Mouse (Mus musculus) kidney, postnatal 4 days (tissue): Measurements from ENCODE around the gene Tmco1.

Source experiments
- DNase-seq, 2 experiments: peaks; one replicate each; pipeline ENCODE4 v3.0.0; 2021; ENCODE audit warnings: mixed read lengths in 2 of 2

Gene Tmco1

GRCm38 (mm10) chr1:167308261-167309054 is at the start of gene Tmco1:
TSS of gene Tmco1 (plus strand) at chr1:167308378.
- peak; percentile 99 for DNase-seq

- peak in 1 of 2 experiments; percentile 24 for DNase-seq
Observed at GRCm38 (mm10) chr1:167259702-167260101, 48.5 kb upstream of the Tmco1 start.

GRCm38 (mm10) chr1:167261750-167262149 is 46.4 kb upstream of the Tmco1 start:
- no peak for DNase-seq

- no peak for DNase-seq
Observed at GRCm38 (mm10) chr1:167262489-167263041, 45.6 kb upstream of the Tmco1 start.

GRCm38 (mm10) chr1:167265366-167265765 is 42.8 kb upstream of the Tmco1 start:
- DNase-seq: no peak

- no peak for DNase-seq
Observed at GRCm38 (mm10) chr1:167266720-167267119, 41.5 kb upstream of the Tmco1 start.

- DNase-seq: no peak
Observed at GRCm38 (mm10) chr1:167268360-167269063, 39.7 kb upstream of the Tmco1 start.

- DNase-seq: no peak
Observed at GRCm38 (mm10) chr1:167269350-167269811, 38.8 kb upstream of the Tmco1 start.

- peak; percentile 78 to 86 for DNase-seq
Observed at GRCm38 (mm10) chr1:167269856-167270270, 38.3 kb upstream of the Tmco1 start.

GRCm38 (mm10) chr1:167270342-167271111 is 37.7 kb upstream of the Tmco1 start:
- DNase-seq: peak; percentile 56 to 63

GRCm38 (mm10) chr1:167271304-167271703 is 36.9 kb upstream of the Tmco1 start:
- no peak for DNase-seq

GRCm38 (mm10) chr1:167271841-167272240 is 36.3 kb upstream of the Tmco1 start:
- DNase-seq: no peak

GRCm38 (mm10) chr1:167273380-167274163 is 34.6 kb upstream of the Tmco1 start:
- no peak for DNase-seq

GRCm38 (mm10) chr1:167274646-167275390 is 33.4 kb upstream of the Tmco1 start:
- no peak for DNase-seq

- no peak for DNase-seq
Observed at GRCm38 (mm10) chr1:167278395-167278794, 29.8 kb upstream of the Tmco1 start.

GRCm38 (mm10) chr1:167279160-167279715 is 28.9 kb upstream of the Tmco1 start:
- DNase-seq: no peak

GRCm38 (mm10) chr1:167280061-167280460 is 28.1 kb upstream of the Tmco1 start:
- DNase-seq: no peak

- DNase-seq: no peak
Observed at GRCm38 (mm10) chr1:167282112-167282511, 26.1 kb upstream of the Tmco1 start.

- no peak for DNase-seq
Observed at GRCm38 (mm10) chr1:167282768-167283167, 25.4 kb upstream of the Tmco1 start.

- peak; percentile 68 to 79 for DNase-seq
Observed at GRCm38 (mm10) chr1:167283441-167284257, 24.5 kb upstream of the Tmco1 start.
